Mouse (Mus musculus) lung, postnatal 0 days (tissue): ENCODE measurements at regions not wholly inside any gene's neighbourhood (a gene's known extent, or its start where the extent isn't known, plus 50 kb on each side); places are given as distances from the start of the nearest gene placed in this dataset.

Experiments used
- ATAC-seq: fragments of 200-750 bp; cut with Nextera tagmentation; 2 replicates; pipeline ENCODE4 v1.8.0; 2017; ENCODE audit warnings: moderate library complexity
- DNase-seq: peaks from one replicate; pipeline ENCODE4 v3.0.0-alpha.2; 2016; ENCODE audit warnings: low spot score
- H3K27ac ChIP-seq: fragments of 300-500 bp; sonication (generic); 2 replicates; pipeline ENCODE4 v1.5.1; 2014; ENCODE audit warnings: antibody characterized with exemption, mild to moderate bottlenecking, low read length, mixed read lengths
- H3K27me3 ChIP-seq: fragments of 300-500 bp; sonication (generic); replicated peaks from 2 replicates; pipeline ENCODE4 v1.6.1; 2014; ENCODE audit warnings: low read length, mixed read lengths; ENCODE audit not compliant: insufficient read depth
- H3K36me3 ChIP-seq: fragments of 300-500 bp; sonication (generic); 2 replicates; pipeline ENCODE4 v1.6.1; 2014; ENCODE audit warnings: low read length, mixed read lengths; ENCODE audit not compliant: insufficient read depth
- H3K4me1 ChIP-seq: fragments of 300-500 bp; sonication (generic); 2 replicates; pipeline ENCODE4 v1.6.1; 2014; ENCODE audit warnings: antibody characterized with exemption, low read depth, low read length, mixed read lengths; ENCODE audit not compliant: insufficient read depth
- H3K4me2 ChIP-seq: fragments of 300-500 bp; sonication (generic); replicated peaks from 2 replicates; pipeline ENCODE4 v1.6.1; 2014; ENCODE audit warnings: low read depth, mild to moderate bottlenecking, low read length, moderate library complexity, mixed read lengths
- H3K4me3 ChIP-seq: fragments of 300-500 bp; sonication (generic); 2 replicates; pipeline ENCODE4 v1.5.1; 2014; ENCODE audit warnings: low read depth, low read length
- H3K9ac ChIP-seq: fragments of 300-500 bp; sonication (generic); replicated peaks from 2 replicates; pipeline ENCODE4 v1.6.1; 2014; ENCODE audit warnings: low read depth, mild to moderate bottlenecking
- H3K9me3 ChIP-seq: fragments of 300-500 bp; sonication (generic); 2 replicates; pipeline ENCODE4 v1.6.1; 2016; ENCODE audit warnings: low read length, mixed read lengths
- CTCF ChIP-seq: IDR thresholded peaks from 2 replicates; pipeline ENCODE4 v1.5.1; 2016; ENCODE audit warnings: antibody characterized with exemption, mild to moderate bottlenecking
- EP300 ChIP-seq: IDR thresholded peaks from 2 replicates; pipeline ENCODE4 v1.6.1; 2016; ENCODE audit warnings: antibody characterized with exemption, mild to moderate bottlenecking, control low read depth
- WGBS: fragments of 180-500 bp; shearing (Covaris S2); extraction: QIAGEN DNeasy Blood & Tissue Kit; methylation state at CpG from one replicate; pipeline ENCODE4 v1.1.7; 2014; 5-methylcytosine and 5-hydroxymethylcytosine counted together

GRCm38 (mm10) chr9:52451792-52452191 is 227.8 kb downstream of the AI593442 start:
- Histone ChIP-seq H3K36me3 (no peaks in the 10 kb centered on the region), H3K9ac (no peak overlapping the region), H3K4me1 (no peaks in the 10 kb centered on the region), H3K9me3 (no peaks in the 10 kb centered on the region), H3K4me2 (no peak overlapping the region), H3K27me3 (no peaks in the 10 kb centered on the region), H3K4me3 (no peak overlapping the region), H3K27ac (no peak overlapping the region)
- ATAC-seq, result no peak
- WGBS, result 74% methylated on average over 3 of the region's 3 CpGs
- TF ChIP-seq EP300, result no peak
- no peak for TF ChIP-seq CTCF
- no peak for DNase-seq

- no peaks in the 10 kb centered on the region for H3K36me3 ChIP-seq
- no peak overlapping the region for H3K9ac ChIP-seq
- no peak overlapping the region for H3K4me3 ChIP-seq
- DNase-seq, result no peak
- no peak for ATAC-seq
- TF ChIP-seq CTCF, result no peak
- no peak for TF ChIP-seq EP300
- H3K4me1 ChIP-seq, result no peaks in the 10 kb centered on the region
- no peaks in the 10 kb centered on the region for H3K27me3 ChIP-seq
- no peak overlapping the region for H3K4me2 ChIP-seq
- no peak overlapping the region for H3K27ac ChIP-seq
- no peaks in the 10 kb centered on the region for H3K9me3 ChIP-seq
These were observed 231.3 kb downstream of the AI593442 start for GRCm38 (mm10) chr9:52448245-52448644.

- Histone ChIP-seq H3K4me2 (no peak overlapping the region), H3K27me3 (no peaks in the 10 kb centered on the region), H3K9me3 (no peaks in the 10 kb centered on the region), H3K27ac (no peak overlapping the region), H3K4me1 (no peaks in the 10 kb centered on the region), H3K4me3 (no peak overlapping the region), H3K36me3 (no peaks in the 10 kb centered on the region), H3K9ac (no peak overlapping the region)
- ATAC-seq, result no peak
- no peak for DNase-seq
- TF ChIP-seq CTCF (no peak), EP300 (no peak)
- 81% methylated on average over 7 of the region's 7 CpGs for WGBS
These were observed 236.4 kb downstream of the AI593442 start for GRCm38 (mm10) chr9:52443228-52443627.

GRCm38 (mm10) chr9:52434215-52434614 is 245.4 kb downstream of the AI593442 start:
- no peaks in the 10 kb centered on the region for H3K9me3 ChIP-seq
- no peak overlapping the region for H3K27ac ChIP-seq
- 67% methylated on average over 4 of the region's 4 CpGs for WGBS
- H3K4me1 ChIP-seq, result no peaks in the 10 kb centered on the region
- H3K4me3 ChIP-seq, result no peak overlapping the region
- no peak for ATAC-seq
- no peaks in the 10 kb centered on the region for H3K27me3 ChIP-seq
- H3K36me3 ChIP-seq, result no peaks in the 10 kb centered on the region
- no peak overlapping the region for H3K4me2 ChIP-seq
- H3K9ac ChIP-seq, result no peak overlapping the region
- TF ChIP-seq EP300, result no peak
- TF ChIP-seq CTCF, result no peak
- no peak for DNase-seq

GRCm38 (mm10) chr9:52425413-52425812 is 254.2 kb downstream of the AI593442 start:
- Histone ChIP-seq H3K36me3 (no peaks in the 10 kb centered on the region), H3K4me3 (no peak overlapping the region), H3K9ac (no peak overlapping the region), H3K27ac (no peak overlapping the region), H3K4me1 (no peaks in the 10 kb centered on the region), H3K4me2 (no peak overlapping the region), H3K9me3 (no peaks in the 10 kb centered on the region), H3K27me3 (no peaks in the 10 kb centered on the region)
- TF ChIP-seq CTCF, result no peak
- no peak for TF ChIP-seq EP300
- DNase-seq, result no peak
- 66% methylated on average over 4 of the region's 4 CpGs for WGBS
- ATAC-seq, result no peak

GRCm38 (mm10) chr9:52422622-52423021 is 254.2 kb upstream of the Zc3h12c start:
- H3K9me3 ChIP-seq, result no peaks in the 10 kb centered on the region
- H3K4me1 ChIP-seq, result no peaks in the 10 kb centered on the region
- no peak overlapping the region for H3K4me3 ChIP-seq
- no peaks in the 10 kb centered on the region for H3K36me3 ChIP-seq
- no peak overlapping the region for H3K9ac ChIP-seq
- DNase-seq (no peak), ATAC-seq (no peak)
- WGBS, result 76% methylated on average over 3 of the region's 3 CpGs
- H3K27ac ChIP-seq, result no peak overlapping the region
- no peaks in the 10 kb centered on the region for H3K27me3 ChIP-seq
- H3K4me2 ChIP-seq, result no peak overlapping the region
- TF ChIP-seq EP300 (no peak), CTCF (no peak)

GRCm38 (mm10) chr9:52415706-52416105 is 247.3 kb upstream of the Zc3h12c start:
- no peak overlapping the region for H3K27ac ChIP-seq
- ATAC-seq, result no peak
- no peaks in the 10 kb centered on the region for H3K4me1 ChIP-seq
- H3K4me2 ChIP-seq, result no peak overlapping the region
- H3K36me3 ChIP-seq, result no peaks in the 10 kb centered on the region
- TF ChIP-seq EP300 (no peak), CTCF (no peak)
- 32% methylated on average over 6 of the region's 6 CpGs for WGBS
- DNase-seq, result no peak
- H3K9ac ChIP-seq, result no peak overlapping the region
- H3K4me3 ChIP-seq, result no peak overlapping the region
- no peaks in the 10 kb centered on the region for H3K9me3 ChIP-seq
- H3K27me3 ChIP-seq, result no peaks in the 10 kb centered on the region
